Mouse (Mus musculus): ENCODE measurements at regions not wholly inside any gene's neighbourhood (a gene's known extent, or its start where the extent isn't known, plus 50 kb on each side); places are given as distances from the start of the nearest gene placed in this dataset.
A peak's percentile ranks its signal among the peaks of the same experiment; 100 is the strongest.

- no peak for DNase-seq (ENCODE audit: low spot score)
Observed at GRCm38 (mm10) chr12:107658241-107658640, 169.8 kb downstream of the 3110018I06Rik start.

DNA sequence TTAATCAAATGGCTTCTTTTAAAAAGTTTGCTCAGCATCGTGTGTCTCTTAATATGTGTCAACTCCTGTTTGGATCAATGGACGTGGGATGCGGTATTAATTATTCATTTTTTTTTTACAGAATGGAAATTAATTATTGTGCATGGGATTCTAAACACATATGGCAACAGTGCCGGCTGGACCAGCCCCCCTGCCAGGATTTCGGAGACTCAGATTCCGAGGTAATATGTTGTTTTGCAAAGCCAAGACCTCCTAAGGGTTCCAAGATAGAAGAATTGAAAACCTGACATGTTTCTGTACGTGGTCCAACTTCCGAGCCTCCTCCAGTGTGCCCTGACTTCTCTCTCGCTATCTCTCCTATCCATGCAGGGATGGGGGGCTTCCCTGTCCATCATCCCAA, 170.4 kb downstream of the 3110018I06Rik start:
- no peak for DNase-seq (ENCODE audit: low spot score)

DNA sequence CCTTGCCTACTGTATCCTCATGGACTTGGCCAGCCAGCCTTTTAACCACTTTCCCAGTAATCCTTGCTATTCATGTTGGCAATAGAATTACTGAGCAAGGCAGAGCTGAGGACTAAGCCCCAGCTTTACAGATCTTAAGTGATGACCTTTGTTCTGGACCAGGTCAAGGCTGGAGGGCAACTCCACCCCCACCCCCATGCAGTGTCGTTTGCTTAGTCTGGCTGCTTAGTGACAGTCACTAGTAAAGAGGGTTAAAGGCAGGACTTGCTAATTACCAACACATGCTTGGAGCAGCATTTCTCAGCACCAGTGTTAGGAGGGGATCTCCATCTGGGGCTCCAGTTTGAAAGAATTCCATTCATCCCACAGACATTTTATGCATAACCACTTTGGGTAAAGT, 174.2 kb downstream of the 3110018I06Rik start:
- DNase-seq (ENCODE audit: low spot score) = no peak

GRCm38 (mm10) chr12:107667836-107668235, 179.4 kb downstream of the 3110018I06Rik start:
- DNase-seq (ENCODE audit: low spot score) = no peak

DNA sequence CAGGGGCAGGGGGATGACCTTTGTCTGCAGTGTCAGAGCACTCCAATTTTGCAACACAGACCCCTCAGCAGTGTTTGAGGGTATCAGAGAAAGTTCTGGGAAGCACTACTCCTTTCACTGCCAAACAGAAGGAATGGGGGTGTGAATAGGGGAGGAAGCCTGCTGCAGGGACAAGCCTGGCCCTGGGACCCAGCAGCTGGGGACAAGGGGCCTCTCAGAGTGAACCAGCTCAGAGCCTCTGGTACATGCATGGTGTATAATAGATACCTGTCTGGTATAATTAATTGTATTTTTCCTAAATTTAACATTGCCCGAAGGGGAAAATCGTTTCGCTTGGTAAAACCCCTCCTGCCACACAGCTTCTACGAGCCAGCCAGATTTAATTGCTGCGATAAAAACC, 180.6 kb downstream of the 3110018I06Rik start:
- no peak for DNase-seq (ENCODE audit: low spot score)

DNA sequence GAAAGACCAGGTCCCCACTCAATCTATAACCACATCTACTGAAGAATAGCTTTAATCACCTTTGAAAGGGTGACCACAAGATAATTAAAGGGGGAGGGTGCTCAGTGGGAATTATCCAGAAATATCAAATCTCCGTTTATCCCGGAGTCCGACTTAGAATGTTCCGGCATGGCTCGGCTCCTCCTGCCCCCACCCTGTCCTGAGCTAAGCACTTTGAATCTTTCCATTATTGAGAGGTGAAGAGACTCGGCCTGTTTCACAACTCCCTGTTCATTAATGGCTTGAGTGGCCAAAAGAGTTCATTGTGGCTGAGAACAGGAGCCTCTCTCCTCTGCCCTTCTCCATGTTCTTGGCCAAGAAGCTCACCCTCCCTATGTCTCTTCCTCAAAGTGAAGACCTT, 181.0 kb downstream of the 3110018I06Rik start:
- DNase-seq (ENCODE audit: low spot score) = no peak

DNA sequence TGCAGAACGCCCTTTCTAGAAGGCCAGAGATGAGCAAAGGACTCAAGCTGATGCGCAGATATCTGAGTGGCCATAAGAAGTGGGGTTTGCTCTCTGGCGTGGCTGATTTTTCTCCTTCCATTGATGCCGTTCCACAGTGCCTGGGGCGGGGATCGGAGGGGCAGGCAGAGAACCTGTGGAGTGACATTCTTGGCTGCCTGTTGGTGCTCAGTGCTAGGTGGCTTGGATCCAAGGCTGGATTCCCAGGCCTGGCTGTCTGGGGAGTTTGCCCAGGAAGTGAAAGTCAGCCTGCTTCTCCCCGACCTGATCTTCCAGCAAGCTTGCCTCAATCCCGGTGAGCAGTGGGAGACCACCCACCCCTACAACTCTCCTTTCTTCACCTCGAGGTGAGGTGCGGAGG, 181.5 kb downstream of the 3110018I06Rik start:
- DNase-seq (ENCODE audit: low spot score) = no peak

GRCm38 (mm10) chr12:107677076-107677475, 188.6 kb downstream of the 3110018I06Rik start:
- no peak for DNase-seq (ENCODE audit: low spot score)

DNA sequence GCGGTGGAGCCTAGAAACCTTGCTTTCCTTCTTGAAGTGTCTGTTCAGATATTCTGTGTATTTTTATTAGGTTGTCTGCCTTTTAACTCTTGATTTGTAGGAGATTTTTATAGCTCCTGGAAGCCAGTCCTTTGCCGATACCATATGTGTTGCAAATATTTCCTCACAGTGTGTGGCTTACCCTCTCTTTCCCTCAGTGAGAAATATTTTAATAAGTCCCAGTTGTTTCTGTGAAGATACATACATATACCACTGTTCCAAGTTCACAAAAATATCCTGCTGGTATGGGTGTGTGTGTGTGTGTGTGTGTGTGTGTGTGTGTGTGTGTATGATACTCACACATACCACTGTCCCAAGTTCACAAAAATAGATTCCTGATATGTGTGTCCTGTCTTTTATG, 199.0 kb downstream of the 3110018I06Rik start:
- no peak for DNase-seq (ENCODE audit: low spot score)

DNA sequence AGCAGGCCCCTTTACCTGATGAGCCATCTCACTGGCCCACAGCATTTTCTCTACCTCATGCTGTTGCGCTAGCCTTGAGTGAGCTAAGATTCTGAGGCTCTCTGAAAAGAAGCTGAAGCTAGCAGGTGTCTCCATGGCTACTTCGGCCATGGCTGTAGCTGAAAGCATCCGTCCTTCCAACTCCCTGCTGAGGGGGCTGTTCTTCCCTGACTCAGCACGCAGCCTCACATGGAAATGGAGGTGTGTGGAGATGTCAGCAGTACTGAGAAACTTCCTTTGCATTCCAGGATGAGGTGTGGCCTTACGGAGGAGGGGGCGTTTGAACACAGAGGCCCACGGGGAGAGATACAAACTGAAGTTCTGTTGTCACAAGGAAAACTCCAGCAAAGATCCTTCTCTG, 201.0 kb downstream of the 3110018I06Rik start:
- DNase-seq (ENCODE audit: low spot score) = no peak

DNA sequence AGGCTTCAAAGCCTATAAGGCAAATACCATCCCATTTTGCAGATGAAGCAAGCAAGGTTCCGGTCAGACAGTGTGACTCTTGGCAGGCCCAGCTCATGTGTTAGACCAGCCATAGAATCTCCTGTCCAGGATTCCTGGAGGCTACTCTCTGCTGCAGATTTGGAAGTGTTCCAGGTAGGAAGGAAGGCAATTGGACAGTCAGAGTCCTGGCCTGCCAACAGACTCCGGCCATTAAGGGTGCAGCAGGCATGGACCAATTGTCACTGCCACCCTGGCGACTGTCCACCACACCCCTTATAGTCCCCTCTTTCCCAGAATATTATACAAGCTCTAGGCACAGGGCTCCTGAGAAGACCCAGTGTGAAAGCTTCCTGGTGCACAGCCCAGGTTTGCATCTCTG, 201.6 kb downstream of the 3110018I06Rik start:
- DNase-seq (ENCODE audit: low spot score) = no peak

DNA sequence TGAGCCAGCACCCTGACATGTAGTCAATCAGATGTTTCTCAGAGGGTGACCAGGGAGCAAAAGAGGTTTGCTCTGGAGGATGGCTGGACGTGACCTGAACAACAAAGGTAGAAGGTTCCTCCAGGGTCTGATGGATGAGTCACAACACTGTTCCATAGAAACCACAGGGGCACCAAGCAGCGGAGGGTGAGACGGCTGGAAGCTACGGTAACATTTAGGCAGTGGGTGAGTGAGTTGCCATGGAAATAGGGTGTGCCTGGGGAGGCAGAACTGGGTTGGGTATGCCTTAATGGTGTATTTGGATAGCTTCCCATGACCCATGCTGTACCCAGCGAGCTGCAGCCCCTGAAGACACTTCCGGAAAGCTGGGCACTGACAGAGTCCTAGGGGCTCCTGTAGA, 205.3 kb downstream of the 3110018I06Rik start:
- no peak for DNase-seq (ENCODE audit: low spot score)

DNA sequence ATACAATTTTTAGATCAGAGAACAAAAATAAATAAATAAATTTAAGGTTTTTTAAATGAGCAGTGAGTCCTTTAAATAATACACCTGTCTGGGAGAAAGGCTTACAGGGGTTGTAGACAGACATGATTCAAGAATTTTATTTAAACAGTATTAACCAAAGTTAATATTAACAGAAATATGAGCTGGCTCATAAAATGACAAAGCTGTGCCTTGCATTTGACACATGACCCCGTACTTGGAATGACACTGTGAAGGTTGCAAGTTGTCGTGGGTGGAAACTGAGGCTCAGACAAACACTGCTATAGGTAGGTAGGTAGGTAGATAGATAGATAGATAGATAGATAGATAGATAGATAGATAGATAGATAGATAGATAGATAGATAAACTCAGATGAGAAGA, 206.6 kb downstream of the 3110018I06Rik start:
- DNase-seq (ENCODE audit: low spot score) = no peak

DNA sequence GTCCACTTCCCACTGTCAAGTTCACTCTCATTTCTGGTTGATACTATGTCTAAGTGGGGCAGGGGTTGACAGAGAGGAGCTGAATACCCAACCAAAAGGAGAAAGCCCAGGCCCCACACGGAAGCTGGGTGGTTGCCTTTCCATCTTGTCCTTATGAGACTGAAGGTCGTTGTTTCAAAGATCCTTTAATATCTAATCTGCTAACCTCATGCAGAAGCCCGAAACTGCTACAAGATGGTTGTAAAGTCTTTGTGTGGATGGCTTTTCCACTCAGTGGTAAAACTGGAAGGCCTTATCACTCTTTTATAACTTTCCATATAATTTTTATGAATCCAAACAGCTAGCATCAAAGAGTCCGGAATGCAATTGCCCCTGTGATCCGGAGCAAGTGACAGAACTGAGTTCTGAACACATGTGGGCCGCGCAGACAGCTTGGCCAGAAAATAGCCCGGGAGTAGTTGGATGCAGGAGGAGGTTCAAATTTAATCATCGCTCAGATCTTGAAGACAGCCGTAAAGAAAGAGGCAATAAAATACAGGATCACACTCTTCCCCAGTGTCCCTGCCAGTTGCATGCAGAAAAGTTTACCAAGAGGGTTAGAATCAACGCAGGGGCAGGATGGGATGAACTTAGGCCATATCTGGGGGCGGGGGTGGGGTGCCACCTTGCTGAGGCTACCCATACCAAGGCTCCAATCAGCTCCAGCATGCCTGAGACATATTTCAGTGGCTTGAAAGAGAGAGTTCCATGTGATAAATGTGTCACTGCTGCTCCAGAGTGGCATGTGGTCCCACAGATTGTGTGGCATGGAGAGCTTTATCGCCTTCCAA, 207.2 kb downstream of the 3110018I06Rik start:
- no peak for DNase-seq (ENCODE audit: low spot score)

DNA sequence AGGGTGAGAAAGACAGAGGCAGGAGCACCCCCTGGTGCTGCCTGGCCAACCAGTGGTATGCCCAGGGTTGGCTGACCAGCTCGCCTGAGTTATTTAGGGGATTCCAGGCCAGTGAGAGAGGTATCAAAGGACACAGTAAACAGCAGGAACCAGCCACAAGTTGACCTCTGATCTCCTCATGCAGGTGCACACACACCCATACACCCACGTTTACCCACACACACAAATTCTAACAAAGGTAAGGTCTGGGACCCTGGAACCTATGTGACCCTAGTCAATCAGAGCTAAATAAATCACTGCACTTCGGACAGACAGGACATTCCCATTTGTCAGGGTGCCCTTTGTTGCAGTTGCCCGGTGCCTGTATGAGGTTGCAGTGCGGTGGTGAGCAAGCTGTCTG, 211.9 kb downstream of the 3110018I06Rik start:
- DNase-seq (ENCODE audit: low spot score) = no peak

- no peak for DNase-seq (ENCODE audit: low spot score)
Observed at GRCm38 (mm10) chr12:107700868-107701597, 212.6 kb downstream of the 3110018I06Rik start.

GRCm38 (mm10) chr12:107708812-107709211, 220.4 kb downstream of the 3110018I06Rik start:
- DNase-seq (ENCODE audit: low spot score) = no peak

GRCm38 (mm10) chr12:107711017-107711416, 222.6 kb downstream of the 3110018I06Rik start:
- DNase-seq (ENCODE audit: low spot score) = no peak

- no peak for DNase-seq (ENCODE audit: low spot score)
Observed at GRCm38 (mm10) chr12:107711675-107712074, 223.2 kb downstream of the 3110018I06Rik start.

GRCm38 (mm10) chr12:107713191-107713590, 224.8 kb downstream of the 3110018I06Rik start:
- DNase-seq (ENCODE audit: low spot score) = no peak

- DNase-seq (ENCODE audit: low spot score) = no peak
Observed at GRCm38 (mm10) chr12:107714846-107715245, 226.4 kb downstream of the 3110018I06Rik start.

GRCm38 (mm10) chr12:107715871-107716270, 227.4 kb downstream of the 3110018I06Rik start:
- peak; percentile 27 for DNase-seq (ENCODE audit: low spot score)

GRCm38 (mm10) chr12:107720941-107721340, 232.5 kb downstream of the 3110018I06Rik start:
- no peak for DNase-seq (ENCODE audit: low spot score)

Measured in ovary, adult 18-20 months (tissue).